Mouse (Mus musculus): ENCODE data around the gene Cab39l. TPM values are rescaled to one million over a fixed set of nuclear protein-coding genes. Genes with fewer than 3 reads are reported as not detected.
A peak's percentile ranks its signal among the peaks of the same experiment; 100 is the strongest.

The Cab39l gene
- polyA plus RNA-seq, 1 experiment, result 26.9 TPM

DNA sequence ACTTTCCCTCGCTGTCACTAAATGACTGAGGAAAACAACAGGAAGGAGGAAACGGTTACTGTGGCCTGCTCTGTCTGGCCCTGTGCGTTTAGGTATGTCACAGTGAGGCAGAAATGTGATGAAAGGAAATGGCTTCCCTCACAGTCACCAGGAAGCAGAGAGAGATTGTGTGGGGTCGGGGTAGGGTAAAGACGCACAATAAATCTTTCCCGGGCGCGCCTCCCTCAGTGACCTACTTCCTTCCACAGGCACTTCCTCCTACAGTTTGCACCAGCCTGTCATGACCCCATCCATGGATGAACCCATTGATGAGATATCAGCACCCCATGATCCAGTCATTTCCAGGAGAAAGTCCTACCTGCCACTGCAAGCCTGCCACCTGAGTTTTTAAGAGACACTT lies 114.2 kb downstream of the Cab39l start:
- Histone ChIP-seq H3K4me1 (ENCODE audit: control insufficient read depth, insufficient read depth, low read length) (peaks cover 4% of the 10 kb centered on the region; the same call in 1 of the 2 replicates), H3K27ac (ENCODE audit: insufficient read depth, low read depth, low read length) (no peak overlapping the region), H3K4me3 (ENCODE audit: insufficient read depth, low read length) (no peak overlapping the region)
- TF ChIP-seq POLR2A (IDR thresholded peaks at IDR 0.05; ENCODE audit: borderline replicate concordance, low read depth, low read length) (no peak), CTCF (IDR thresholded peaks at IDR 0.05; ENCODE audit: low read depth, low read length) (no peak)

DNA sequence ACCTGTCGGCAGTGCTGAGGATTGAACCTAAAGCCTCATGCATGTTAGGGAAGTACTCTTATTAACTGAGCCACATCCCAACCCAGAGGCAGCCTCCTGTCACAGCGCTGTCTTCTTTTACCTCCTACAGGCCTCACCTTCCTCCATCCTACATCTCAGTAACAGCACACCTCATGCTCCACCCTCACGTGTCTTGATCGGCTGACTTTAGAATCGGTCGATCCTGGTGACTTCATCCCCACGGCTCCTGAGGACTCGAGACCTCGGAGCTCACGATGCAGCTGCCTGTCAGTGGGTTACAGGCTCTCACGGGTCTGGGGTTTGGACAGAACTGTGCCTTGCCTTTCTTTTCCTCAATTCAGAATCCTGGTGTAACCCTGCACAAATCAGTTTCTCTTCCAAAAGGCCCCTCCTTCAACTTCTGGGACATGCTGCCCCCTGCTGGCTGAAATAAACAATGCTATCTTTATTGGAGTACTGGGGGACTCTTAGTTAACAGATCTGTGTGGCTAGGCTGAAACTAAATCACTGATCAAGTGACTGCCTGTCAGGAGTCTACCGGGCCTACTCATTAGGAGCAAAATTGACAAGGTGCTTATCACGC lies 115.3 kb downstream of the Cab39l start:
- H3K27ac ChIP-seq (ENCODE audit: insufficient read depth, low read depth, low read length), result no peak overlapping the region
- no peak overlapping the region for H3K4me3 ChIP-seq (ENCODE audit: insufficient read depth, low read length)
- TF ChIP-seq POLR2A (IDR thresholded peaks at IDR 0.05; ENCODE audit: borderline replicate concordance, low read depth, low read length) (no peak), CTCF (IDR thresholded peaks at IDR 0.05; ENCODE audit: low read depth, low read length) (0 out of 2 replicates have a peak, but pooled peaks have one; percentile 39)
- peaks cover 4% of the 10 kb centered on the region; the same call in 1 of the 2 replicates for H3K4me1 ChIP-seq (ENCODE audit: control insufficient read depth, insufficient read depth, low read length)

DNA sequence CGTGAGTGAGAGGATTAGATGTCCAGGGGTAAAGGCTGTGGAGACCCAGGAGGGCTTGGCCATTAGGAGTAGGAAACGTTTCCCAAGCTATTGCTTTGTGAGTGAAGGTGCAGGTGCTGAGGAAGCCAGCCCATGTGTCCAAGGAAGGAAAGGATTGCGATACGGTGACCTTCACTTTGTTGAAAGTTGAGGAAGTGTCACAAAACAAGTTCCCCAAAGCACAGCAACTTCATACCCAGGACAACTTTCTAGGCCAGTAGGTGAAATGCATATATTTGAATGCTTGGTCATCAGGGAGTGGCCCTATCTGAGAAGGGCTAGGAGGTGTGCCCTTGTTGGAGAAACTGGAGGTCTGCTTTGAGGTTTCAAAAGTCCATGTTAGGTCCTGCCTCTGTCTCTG lies 116.3 kb downstream of the Cab39l start:
- no peak overlapping the region for H3K27ac ChIP-seq (ENCODE audit: insufficient read depth, low read depth, low read length)
- TF ChIP-seq POLR2A (IDR thresholded peaks at IDR 0.05; ENCODE audit: borderline replicate concordance, low read depth, low read length) (no peak), CTCF (IDR thresholded peaks at IDR 0.05; ENCODE audit: low read depth, low read length) (no peak)
- H3K4me3 ChIP-seq (ENCODE audit: insufficient read depth, low read length), result no peak overlapping the region
- peaks cover 4% of the 10 kb centered on the region; the same call in 1 of the 2 replicates for H3K4me1 ChIP-seq (ENCODE audit: control insufficient read depth, insufficient read depth, low read length)

DNA sequence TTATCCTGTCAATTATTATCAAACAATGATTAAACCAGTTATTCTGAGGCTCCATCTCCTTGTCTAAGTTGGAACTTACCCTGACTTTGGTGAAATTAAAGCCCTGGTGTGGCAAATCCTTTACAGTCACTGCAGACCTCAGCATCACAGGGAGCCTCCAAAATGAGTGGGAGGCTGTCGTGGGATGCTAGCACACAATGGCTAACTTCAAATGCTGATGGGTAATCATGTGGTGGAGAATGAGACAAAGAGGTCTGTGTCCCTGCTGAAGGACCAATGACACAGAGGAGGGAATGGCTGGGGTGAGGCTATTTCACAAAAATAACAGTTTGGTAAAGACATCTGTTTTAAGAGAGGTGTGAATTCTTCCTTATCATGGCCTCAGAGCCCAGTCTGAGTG lies 117.1 kb downstream of the Cab39l start:
- TF ChIP-seq CTCF (IDR thresholded peaks at IDR 0.05; ENCODE audit: low read depth, low read length), result no peak
- TF ChIP-seq POLR2A (IDR thresholded peaks at IDR 0.05; ENCODE audit: borderline replicate concordance, low read depth, low read length), result no peak
- Histone ChIP-seq H3K27ac (ENCODE audit: insufficient read depth, low read depth, low read length) (no peak overlapping the region), H3K4me3 (ENCODE audit: insufficient read depth, low read length) (no peak overlapping the region), H3K4me1 (ENCODE audit: control insufficient read depth, insufficient read depth, low read length) (peaks cover 4% of the 10 kb centered on the region; the same call in 1 of the 2 replicates)

DNA sequence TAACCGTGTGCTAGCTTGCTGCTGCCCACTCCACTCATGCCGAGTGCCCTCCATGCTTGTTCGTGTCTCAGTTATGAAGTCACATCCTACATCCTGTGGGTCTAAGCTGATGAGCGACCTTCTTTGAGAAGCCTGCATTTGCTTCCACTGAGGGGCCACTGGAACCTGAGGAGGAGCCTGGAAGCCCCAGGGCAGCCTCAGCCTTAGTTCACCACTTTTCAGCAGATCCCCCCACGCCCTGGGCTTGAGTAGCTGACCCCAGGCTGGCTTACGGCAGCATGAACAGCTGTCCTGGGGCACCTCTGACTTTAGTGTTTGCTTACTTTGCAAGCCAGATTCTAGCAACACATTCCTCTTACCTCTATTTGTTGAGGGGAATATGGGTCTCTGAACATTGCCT lies 126.0 kb downstream of the Cab39l start:
- no peak overlapping the region for H3K27ac ChIP-seq (ENCODE audit: insufficient read depth, low read depth, low read length)
- H3K4me3 ChIP-seq (ENCODE audit: insufficient read depth, low read length), result no peak overlapping the region
- peaks cover 5% of the 10 kb centered on the region for H3K4me1 ChIP-seq (ENCODE audit: control insufficient read depth, insufficient read depth, low read length)
- TF ChIP-seq POLR2A (IDR thresholded peaks at IDR 0.05; ENCODE audit: borderline replicate concordance, low read depth, low read length) (no peak), CTCF (IDR thresholded peaks at IDR 0.05; ENCODE audit: low read depth, low read length) (no peak)

DNA sequence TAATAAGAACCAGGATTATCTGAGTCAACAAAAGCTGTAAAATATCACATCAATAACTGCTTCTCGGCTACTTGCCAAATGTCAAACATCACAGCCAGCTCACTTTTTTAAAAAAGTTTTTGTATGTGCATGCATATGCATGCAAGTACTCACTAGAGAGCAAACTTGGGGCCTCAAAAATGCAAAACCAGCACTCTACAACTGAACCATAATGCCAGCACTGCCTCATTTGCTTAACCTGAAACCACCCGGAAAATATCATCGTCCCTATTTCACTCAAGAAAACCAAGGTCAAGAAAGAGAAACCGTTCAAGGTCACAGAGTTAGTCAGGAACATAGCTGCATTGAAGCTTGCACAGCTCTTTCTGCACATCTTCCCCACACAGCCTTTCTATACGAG lies 135.6 kb downstream of the Cab39l start:
- H3K4me3 ChIP-seq (ENCODE audit: insufficient read depth, low read length), result no peak overlapping the region
- no peak overlapping the region for H3K27ac ChIP-seq (ENCODE audit: insufficient read depth, low read depth, low read length)
- TF ChIP-seq CTCF (IDR thresholded peaks at IDR 0.05; ENCODE audit: low read depth, low read length) (no peak), POLR2A (IDR thresholded peaks at IDR 0.05; ENCODE audit: borderline replicate concordance, low read depth, low read length) (no peak)
- H3K4me1 ChIP-seq (ENCODE audit: control insufficient read depth, insufficient read depth, low read length), result no peaks in the 10 kb centered on the region

DNA sequence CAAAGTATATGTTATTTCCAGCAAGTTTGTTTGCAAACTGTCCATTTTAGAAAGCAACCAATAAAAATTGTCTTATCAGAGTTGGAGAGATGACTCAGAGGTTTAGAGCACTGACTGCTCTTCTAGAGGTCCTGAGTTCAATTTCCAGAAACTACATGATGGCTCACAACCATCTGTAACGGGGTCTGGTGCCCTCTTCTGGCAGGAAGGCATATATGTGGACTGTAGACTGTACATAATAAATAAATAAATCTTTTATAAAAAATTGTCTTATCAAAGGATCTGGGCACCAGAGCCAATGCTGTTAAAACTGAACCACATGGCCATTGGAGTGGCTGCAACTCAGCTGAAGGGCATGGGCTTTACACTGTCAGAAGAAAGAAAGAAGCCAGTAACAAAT lies 149.8 kb downstream of the Cab39l start:
- no peak for TF ChIP-seq CTCF (IDR thresholded peaks at IDR 0.05; ENCODE audit: low read depth, low read length)
- no peak for TF ChIP-seq POLR2A (IDR thresholded peaks at IDR 0.05; ENCODE audit: borderline replicate concordance, low read depth, low read length)
- H3K27ac ChIP-seq (ENCODE audit: insufficient read depth, low read depth, low read length), result no peak overlapping the region
- H3K4me3 ChIP-seq (ENCODE audit: insufficient read depth, low read length), result no peak overlapping the region
- no peaks in the 10 kb centered on the region for H3K4me1 ChIP-seq (ENCODE audit: control insufficient read depth, insufficient read depth, low read length)

DNA sequence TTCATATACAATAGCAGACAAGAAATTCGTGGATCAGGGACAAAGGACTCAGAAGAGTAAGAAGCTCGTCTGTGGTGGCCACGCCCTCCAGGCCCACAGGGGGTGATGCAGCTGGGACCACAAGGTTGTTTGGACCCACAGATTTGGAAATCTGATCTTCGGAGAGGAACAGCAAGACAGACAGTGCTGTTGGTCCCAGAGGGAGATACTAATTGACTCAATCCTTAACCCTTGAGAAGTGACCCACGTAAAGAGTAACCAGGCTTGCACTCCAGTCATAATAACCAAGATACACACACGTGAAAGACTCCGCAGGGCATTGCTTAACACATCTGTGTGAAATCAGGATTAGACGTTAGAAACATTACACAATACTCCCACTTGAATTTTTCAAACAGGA lies 151.1 kb downstream of the Cab39l start:
- Histone ChIP-seq H3K4me3 (ENCODE audit: insufficient read depth, low read length) (no peak overlapping the region), H3K27ac (ENCODE audit: insufficient read depth, low read depth, low read length) (no peak overlapping the region), H3K4me1 (ENCODE audit: control insufficient read depth, insufficient read depth, low read length) (peaks cover 3% of the 10 kb centered on the region; the same call in 1 of the 2 replicates)
- TF ChIP-seq CTCF (IDR thresholded peaks at IDR 0.05; ENCODE audit: low read depth, low read length), result no peak
- no peak for TF ChIP-seq POLR2A (IDR thresholded peaks at IDR 0.05; ENCODE audit: borderline replicate concordance, low read depth, low read length)

DNA sequence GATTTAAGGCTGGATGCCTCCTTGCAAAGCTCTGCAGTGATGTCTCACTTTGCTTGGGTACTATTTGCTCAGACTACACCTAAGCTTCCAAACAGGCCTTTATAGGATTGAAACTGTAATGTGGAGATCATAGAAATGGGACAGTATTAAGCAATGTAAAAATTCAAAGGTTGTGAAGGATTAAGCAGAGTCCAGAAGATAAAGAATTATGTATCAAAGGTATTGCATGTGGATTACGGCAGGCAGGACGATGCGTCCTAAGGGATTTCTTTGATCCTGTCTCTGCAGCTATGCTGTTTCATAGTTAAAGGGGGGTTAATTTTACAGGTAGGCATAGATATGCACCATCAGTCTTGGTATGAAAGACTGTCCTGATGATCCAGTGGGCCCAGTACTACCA lies 151.8 kb downstream of the Cab39l start:
- Histone ChIP-seq H3K27ac (ENCODE audit: insufficient read depth, low read depth, low read length) (no peak overlapping the region), H3K4me1 (ENCODE audit: control insufficient read depth, insufficient read depth, low read length) (peaks cover 3% of the 10 kb centered on the region; the same call in 1 of the 2 replicates), H3K4me3 (ENCODE audit: insufficient read depth, low read length) (no peak overlapping the region)
- TF ChIP-seq CTCF (IDR thresholded peaks at IDR 0.05; ENCODE audit: low read depth, low read length), result no peak
- no peak for TF ChIP-seq POLR2A (IDR thresholded peaks at IDR 0.05; ENCODE audit: borderline replicate concordance, low read depth, low read length)

DNA sequence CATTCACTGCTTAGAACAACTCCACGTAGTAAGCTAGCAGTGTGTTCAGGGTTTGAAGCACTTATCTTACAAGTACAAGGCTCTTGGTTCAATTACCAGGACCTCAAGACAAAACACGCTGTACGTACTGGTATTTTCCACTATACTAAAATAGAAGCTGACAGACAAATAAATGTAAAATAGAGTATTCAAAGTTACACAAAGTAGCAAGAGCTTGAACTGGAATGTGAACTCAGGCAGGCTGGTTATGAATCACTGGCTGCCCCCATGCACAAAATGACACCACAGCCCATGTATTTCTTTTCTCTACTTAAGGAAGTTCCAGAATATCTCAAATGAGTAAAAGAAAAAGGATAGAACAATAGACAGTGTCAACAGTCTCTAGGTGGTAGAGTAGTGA lies 154.2 kb downstream of the Cab39l start:
- no peak overlapping the region for H3K27ac ChIP-seq (ENCODE audit: insufficient read depth, low read depth, low read length)
- no peak overlapping the region for H3K4me3 ChIP-seq (ENCODE audit: insufficient read depth, low read length)
- H3K4me1 ChIP-seq (ENCODE audit: control insufficient read depth, insufficient read depth, low read length), result peaks cover 3% of the 10 kb centered on the region; the same call in 1 of the 2 replicates
- TF ChIP-seq CTCF (IDR thresholded peaks at IDR 0.05; ENCODE audit: low read depth, low read length) (no peak), POLR2A (IDR thresholded peaks at IDR 0.05; ENCODE audit: borderline replicate concordance, low read depth, low read length) (no peak)
